Mouse (Mus musculus): ENCODE data around the gene 4922502D21Rik.

Gene 4922502D21Rik

DNA sequence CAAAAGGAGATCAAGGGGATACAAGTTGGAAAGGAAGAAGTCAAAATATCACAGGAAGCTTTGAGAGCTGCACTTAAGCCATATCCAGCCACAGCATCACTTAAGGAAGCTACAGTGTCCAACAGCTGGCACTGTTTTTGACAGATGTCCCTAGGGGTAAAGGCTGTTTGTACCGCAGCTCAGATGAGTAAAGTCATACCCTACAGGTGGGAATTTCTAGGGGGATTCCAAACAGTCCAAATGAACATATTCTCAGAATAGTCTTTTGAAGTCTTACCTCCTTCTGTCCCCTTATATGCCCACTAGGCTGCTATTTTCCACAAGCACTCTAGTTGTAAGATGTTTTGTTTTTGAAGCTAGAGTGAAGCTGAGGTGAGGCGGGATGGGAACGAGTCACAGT lies 19.1 kb downstream of the 4922502D21Rik start:
- DNase-seq (ENCODE audit: low read depth) = no peak

DNA sequence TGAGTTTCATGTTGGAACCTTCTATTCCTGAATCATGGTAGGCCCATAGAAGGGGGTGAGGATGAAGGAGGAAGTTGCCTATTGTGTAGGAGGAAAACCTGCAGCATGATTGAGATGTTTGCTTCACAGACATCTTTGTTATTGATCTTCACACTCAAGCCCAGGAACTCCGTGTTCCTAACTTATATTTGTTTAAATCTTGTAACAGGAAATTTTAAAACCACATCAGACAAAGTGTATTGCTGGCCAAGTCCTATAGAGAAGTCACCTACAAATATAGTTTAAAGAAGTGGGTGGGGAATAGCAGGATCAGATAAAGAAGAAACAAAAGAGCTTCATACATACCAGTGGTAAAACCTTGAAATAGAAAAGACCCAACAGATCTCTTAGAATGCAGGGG lies 27.4 kb downstream of the 4922502D21Rik start:
- DNase-seq (ENCODE audit: low read depth) = no peak

DNA sequence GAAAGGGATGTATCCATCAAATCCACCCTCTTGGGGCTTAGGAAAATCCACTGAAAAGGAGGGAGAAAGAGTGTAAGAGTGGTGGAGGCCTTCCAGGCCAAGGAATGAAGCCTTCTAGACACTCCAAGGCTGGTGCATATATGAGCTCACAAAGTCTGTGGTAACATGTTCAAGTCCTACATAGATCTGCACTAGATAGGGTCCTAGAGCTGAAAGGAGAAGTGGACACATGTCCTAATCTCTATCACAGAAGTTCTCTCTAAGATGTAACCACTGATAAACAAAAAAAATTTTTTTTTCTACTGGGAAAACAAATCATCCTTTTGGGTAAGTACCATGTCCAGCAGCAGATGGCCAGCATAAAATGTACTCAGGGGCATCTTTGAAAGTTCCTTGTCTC lies 42.9 kb downstream of the 4922502D21Rik start:
- DNase-seq (ENCODE audit: low read depth) = no peak

DNA sequence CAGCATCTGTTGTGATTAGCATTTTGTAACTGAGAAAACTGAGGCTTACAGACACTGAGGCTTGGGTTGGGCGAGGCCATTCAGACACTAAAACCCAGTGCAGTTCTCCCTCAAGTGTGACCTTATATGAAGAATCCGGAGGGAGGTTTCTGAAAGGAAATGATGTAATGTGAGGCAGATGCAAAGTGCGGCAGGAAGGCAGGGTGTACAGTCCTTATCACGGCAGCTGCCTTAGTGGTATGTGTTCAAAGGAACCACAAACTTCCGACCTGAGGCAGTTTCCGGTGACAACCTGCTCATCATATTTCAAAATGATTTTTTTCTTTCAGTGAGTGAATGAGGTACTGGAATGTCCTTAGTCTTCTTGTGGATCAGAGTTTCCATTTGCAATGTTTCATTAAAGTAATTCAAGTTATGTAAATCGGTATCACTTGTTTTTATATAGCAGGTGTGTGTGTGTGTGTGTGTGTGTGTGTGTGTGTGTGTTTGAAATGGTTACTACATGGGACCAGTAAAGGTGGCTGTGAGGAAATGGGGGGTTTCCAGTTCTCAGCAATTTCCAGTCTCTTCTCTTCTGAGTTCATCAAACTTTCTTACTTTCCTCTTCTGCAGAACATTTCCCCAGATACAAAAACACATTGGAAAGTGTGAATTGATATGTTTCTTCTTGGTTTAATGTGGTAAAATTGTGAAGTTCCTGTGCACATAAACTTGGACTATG lies 47.1 kb downstream of the 4922502D21Rik start:
- DNase-seq (ENCODE audit: low read depth) = no peak

DNA sequence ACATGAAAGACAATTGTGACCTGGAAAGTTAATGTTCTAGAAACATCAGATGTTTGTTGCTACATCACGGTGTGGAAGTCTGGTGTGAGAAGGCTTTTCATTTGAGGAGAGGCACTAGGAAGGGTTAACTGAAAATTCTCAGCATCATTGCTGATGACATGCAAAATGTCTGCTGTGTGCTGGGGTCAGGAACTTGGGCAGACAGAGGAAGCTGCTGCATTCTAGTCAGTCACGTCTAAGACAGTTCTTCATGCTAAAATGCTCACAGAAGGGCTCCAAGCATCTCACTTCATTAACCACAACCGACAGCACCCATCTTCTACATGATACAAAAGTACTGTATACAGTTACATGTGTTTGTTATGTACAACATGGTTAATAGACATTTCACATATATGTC lies 48.3 kb downstream of the 4922502D21Rik start:
- DNase-seq (ENCODE audit: low read depth) = no peak

DNA sequence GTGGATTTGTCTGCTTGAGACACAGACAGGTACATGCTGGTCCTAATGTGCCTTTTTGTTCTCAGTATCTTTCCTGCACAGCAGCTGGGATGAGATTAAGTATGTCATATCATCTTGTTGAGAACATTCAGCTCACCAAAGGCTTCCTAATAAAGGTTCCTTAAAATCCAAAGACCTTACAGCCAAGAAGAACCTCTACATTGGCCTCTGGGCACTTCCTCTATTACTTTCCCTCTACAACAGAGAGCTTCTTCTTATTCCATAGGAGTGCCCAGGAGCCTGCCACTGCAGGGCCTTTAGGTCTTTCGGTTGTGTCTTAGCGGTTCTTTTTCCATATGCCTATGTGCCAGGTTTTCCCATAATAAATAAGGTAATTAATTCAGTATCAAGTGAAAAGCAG lies 55.1 kb downstream of the 4922502D21Rik start:
- DNase-seq (ENCODE audit: low read depth) = no peak

DNA sequence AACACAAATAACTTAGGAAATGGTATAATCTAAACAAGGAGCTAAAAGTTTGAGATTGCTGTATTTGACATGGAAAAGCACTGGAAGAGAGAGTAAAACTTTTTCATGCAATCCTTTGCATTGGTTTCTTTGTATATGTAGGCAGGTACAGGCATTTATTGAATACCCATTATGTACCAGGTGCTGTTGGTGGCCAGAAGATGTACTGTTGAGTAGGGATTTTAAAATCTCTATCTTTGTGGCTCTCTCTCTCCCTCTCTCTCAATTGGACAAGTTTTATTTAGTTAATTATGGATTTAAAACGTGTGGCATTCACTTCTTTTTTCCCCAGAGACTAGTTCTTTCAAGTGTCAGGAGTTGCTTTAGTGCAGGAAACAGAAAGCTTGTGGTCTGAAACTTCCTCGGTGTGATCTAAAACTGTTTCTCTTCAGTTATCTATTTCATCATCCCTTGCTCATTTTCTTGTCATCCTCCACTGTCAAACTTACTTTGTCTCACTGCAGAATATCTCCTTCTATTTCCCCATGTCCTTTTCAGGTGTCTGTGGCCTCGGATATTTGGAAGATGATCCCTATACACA lies 55.9 kb downstream of the 4922502D21Rik start:
- no peak for DNase-seq (ENCODE audit: low read depth)

DNA sequence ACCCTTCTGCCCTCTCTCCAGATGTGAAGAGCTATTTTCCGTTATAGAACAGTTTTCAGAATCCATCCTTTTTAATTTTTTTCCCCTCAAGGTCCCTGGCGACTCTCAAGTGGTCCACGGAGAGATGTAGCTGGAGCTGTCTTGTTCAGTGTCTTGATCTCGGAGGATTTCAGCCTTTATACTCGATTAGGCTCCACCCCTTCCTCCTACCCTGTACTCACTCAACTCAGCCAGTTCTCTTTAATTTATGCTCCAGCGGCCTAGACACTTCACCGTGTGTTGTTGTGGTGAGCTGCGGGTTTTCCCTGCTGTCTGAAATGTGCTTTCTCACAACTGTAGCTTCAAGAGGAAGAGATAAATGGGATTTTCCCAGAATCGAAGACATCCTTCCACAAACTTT lies 56.4 kb downstream of the 4922502D21Rik start, which contains the start of gene Cd69:
Gene Cd69, minus strand, starts transcription at position 217 of the 400 bp plus-strand sequence.
- no peak for DNase-seq (ENCODE audit: low read depth)

DNA sequence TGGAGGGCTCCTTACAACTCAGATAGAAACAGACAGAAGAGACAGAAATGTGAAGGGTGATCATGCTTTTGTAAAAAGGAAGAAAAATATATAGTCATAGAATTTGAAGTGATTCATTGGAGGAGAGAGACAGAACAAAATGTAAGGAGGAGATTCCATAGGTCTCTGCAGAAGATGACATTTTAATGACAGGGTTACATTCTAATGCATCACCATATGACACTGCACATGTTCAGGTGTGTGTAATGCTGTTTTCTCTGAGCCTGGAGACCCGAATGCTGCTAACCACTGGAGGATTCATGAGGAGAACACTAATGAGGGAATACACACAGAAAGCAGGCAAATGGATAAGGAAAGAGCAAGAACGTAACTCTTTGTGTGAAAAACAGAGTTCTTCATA lies 57.1 kb downstream of the 4922502D21Rik start:
- DNase-seq (ENCODE audit: low read depth) = no peak

DNA sequence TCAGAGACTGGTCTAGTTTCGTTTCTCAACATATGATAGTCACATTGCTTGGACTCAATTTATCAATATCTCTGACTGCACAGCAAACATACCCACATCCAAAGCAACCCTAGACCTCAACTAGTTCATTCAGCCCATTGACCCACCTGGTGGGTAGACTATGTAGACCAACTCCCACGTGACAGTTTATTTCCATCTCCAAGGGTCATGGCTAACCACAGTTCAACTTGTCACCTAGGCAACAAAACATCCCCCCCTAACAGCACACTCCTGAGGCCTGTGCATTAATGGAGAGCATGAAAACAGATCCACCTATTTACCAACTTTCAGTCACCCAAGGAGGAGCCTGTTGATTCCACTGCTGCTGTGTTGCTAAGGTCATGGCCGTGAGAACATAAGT lies 57.9 kb downstream of the 4922502D21Rik start:
- DNase-seq (ENCODE audit: low read depth) = no peak
